Mouse (Mus musculus): ENCODE measurements at regions not wholly inside any gene's neighbourhood (a gene's known extent, or its start where the extent isn't known, plus 50 kb on each side); places are given as distances from the start of the nearest gene placed in this dataset.

GRCm38 (mm10) chr3:149217916-149218803 lies 227.8 kb upstream of the Adgrl2 start:
- peak; percentile 33 for ATAC-seq (replicated peaks; ENCODE audit: low read depth, poor library complexity, severe bottlenecking)

- no peak for ATAC-seq (replicated peaks; ENCODE audit: low read depth, poor library complexity, severe bottlenecking)
These were observed 226.5 kb upstream of the Adgrl2 start for GRCm38 (mm10) chr3:149216759-149217400.

- ATAC-seq (replicated peaks; ENCODE audit: low read depth, poor library complexity, severe bottlenecking), result no peak
These were observed 225.3 kb upstream of the Adgrl2 start for GRCm38 (mm10) chr3:149215691-149216090.

GRCm38 (mm10) chr3:149211909-149212308 lies 221.6 kb upstream of the Adgrl2 start:
- ATAC-seq (replicated peaks; ENCODE audit: low read depth, poor library complexity, severe bottlenecking), result no peak

GRCm38 (mm10) chr3:149209260-149209659 lies 218.9 kb upstream of the Adgrl2 start:
- ATAC-seq (replicated peaks; ENCODE audit: low read depth, poor library complexity, severe bottlenecking), result no peak

GRCm38 (mm10) chr3:149203451-149203850 lies 213.1 kb upstream of the Adgrl2 start:
- no peak for ATAC-seq (replicated peaks; ENCODE audit: low read depth, poor library complexity, severe bottlenecking)

GRCm38 (mm10) chr3:149196477-149197185 lies 206.3 kb upstream of the Adgrl2 start:
- ATAC-seq (replicated peaks; ENCODE audit: low read depth, poor library complexity, severe bottlenecking), result no peak

- peak; percentile 79 for ATAC-seq (replicated peaks; ENCODE audit: low read depth, poor library complexity, severe bottlenecking)
These were observed 200.7 kb upstream of the Adgrl2 start for GRCm38 (mm10) chr3:149190856-149191576.

GRCm38 (mm10) chr3:149184136-149184551 lies 193.8 kb upstream of the Adgrl2 start:
- peak; percentile 25; the same call in 1 of the 2 replicates for ATAC-seq (replicated peaks; ENCODE audit: low read depth, poor library complexity, severe bottlenecking)

- ATAC-seq (replicated peaks; ENCODE audit: low read depth, poor library complexity, severe bottlenecking), result no peak
These were observed 191.7 kb upstream of the Adgrl2 start for GRCm38 (mm10) chr3:149182095-149182494.

GRCm38 (mm10) chr3:149180129-149180528 lies 189.8 kb upstream of the Adgrl2 start:
- ATAC-seq (replicated peaks; ENCODE audit: low read depth, poor library complexity, severe bottlenecking), result no peak

- no peak for ATAC-seq (replicated peaks; ENCODE audit: low read depth, poor library complexity, severe bottlenecking)
These were observed 189.2 kb upstream of the Adgrl2 start for GRCm38 (mm10) chr3:149179486-149180116.

- ATAC-seq (replicated peaks; ENCODE audit: low read depth, poor library complexity, severe bottlenecking), result no peak
These were observed 188.5 kb upstream of the Adgrl2 start for GRCm38 (mm10) chr3:149178891-149179290.

- ATAC-seq (replicated peaks; ENCODE audit: low read depth, poor library complexity, severe bottlenecking), result peak; percentile 22; the same call in 1 of the 2 replicates
These were observed 184.5 kb upstream of the Adgrl2 start for GRCm38 (mm10) chr3:149174689-149175390.

GRCm38 (mm10) chr3:149173537-149173936 lies 183.2 kb upstream of the Adgrl2 start:
- peak; percentile 83 for ATAC-seq (replicated peaks; ENCODE audit: low read depth, poor library complexity, severe bottlenecking)

- no peak for ATAC-seq (replicated peaks; ENCODE audit: low read depth, poor library complexity, severe bottlenecking)
These were observed 181.4 kb upstream of the Adgrl2 start for GRCm38 (mm10) chr3:149171766-149172165.

GRCm38 (mm10) chr3:149170191-149170590 lies 179.8 kb upstream of the Adgrl2 start:
- ATAC-seq (replicated peaks; ENCODE audit: low read depth, poor library complexity, severe bottlenecking), result no peak

GRCm38 (mm10) chr3:149169442-149169841 lies 179.1 kb upstream of the Adgrl2 start:
- no peak for ATAC-seq (replicated peaks; ENCODE audit: low read depth, poor library complexity, severe bottlenecking)

GRCm38 (mm10) chr3:149167997-149168396 lies 177.6 kb upstream of the Adgrl2 start:
- no peak for ATAC-seq (replicated peaks; ENCODE audit: low read depth, poor library complexity, severe bottlenecking)

All from common myeloid progenitor, adult 5-6 weeks (primary cell).